Mouse (Mus musculus) ES-E14 (cell line): ENCODE data around the gene Borcs8. TPM values are rescaled to one million over a fixed set of nuclear protein-coding genes. Genes with fewer than 3 reads are reported as not detected.

Experiments used
- DNase-seq: peaks from one replicate; pipeline ENCODE4 v3.0.0-alpha.2; 2013; ENCODE audit warnings: low read depth, low spot score
- H3K27ac ChIP-seq: 2 replicates; pipeline ENCODE4 v1.5.1; 2012; ENCODE audit warnings: low read depth, mild to moderate bottlenecking, low read length, moderate library complexity, mixed read lengths; ENCODE audit not compliant: poor library complexity, insufficient read depth, severe bottlenecking
- H3K36me3 ChIP-seq: 2 replicates; pipeline ENCODE4 v1.6.1; 2012; ENCODE audit warnings: mild to moderate bottlenecking, low read length, moderate library complexity, mixed read lengths; ENCODE audit not compliant: control insufficient read depth, poor library complexity, insufficient read depth, severe bottlenecking
- H3K4me1 ChIP-seq, 2 experiments: fragments of 150-350 bp in 1 of 2; sonication (generic) in 1 of 2; 2 replicates each; pipeline ENCODE4 v1.6.1; 2012; ENCODE audit warnings: low read length in 2 of 2, mild to moderate bottlenecking in 1 of 2, mixed read lengths in 1 of 2; ENCODE audit not compliant: control insufficient read depth in 2 of 2, insufficient read depth in 2 of 2, poor library complexity in 1 of 2
- H3K4me3 ChIP-seq, 2 experiments: fragments of 150-350 bp in 1 of 2; sonication (generic) in 1 of 2; 2 replicates each; pipeline ENCODE4 v1.5.1; 2012; ENCODE audit warnings: low read length in 2 of 2, low read depth in 1 of 2, mild to moderate bottlenecking in 1 of 2, mixed read lengths in 1 of 2; ENCODE audit not compliant: insufficient read depth in 1 of 2, poor library complexity in 1 of 2, severe bottlenecking in 1 of 2
- H3K9ac ChIP-seq: 2 replicates; pipeline ENCODE4 v1.6.1; 2012; ENCODE audit warnings: low read depth, mild to moderate bottlenecking, low read length, mixed read lengths; ENCODE audit not compliant: poor library complexity, insufficient read depth, severe bottlenecking
- H3K9me3 ChIP-seq: fragments of 150-350 bp; sonication (generic); 2 replicates; pipeline ENCODE4 v1.6.1; 2012; ENCODE audit warnings: low read depth, mild to moderate bottlenecking, low read length; ENCODE audit not compliant: control insufficient read depth, insufficient read depth
- CHD2 ChIP-seq: IDR thresholded peaks from 2 replicates; pipeline ENCODE4 v1.6.1; 2014; ENCODE audit warnings: mild to moderate bottlenecking, low read depth, low read length, inconsistent platforms
- HCFC1 ChIP-seq: IDR thresholded peaks from 2 replicates; pipeline ENCODE4 v1.6.1; 2012; ENCODE audit warnings: low read length, inconsistent platforms, borderline replicate concordance; ENCODE audit not compliant: insufficient read depth
- MAFK ChIP-seq: IDR thresholded peaks from 2 replicates; pipeline ENCODE4 v1.6.1; 2014; ENCODE audit warnings: mild to moderate bottlenecking, low read depth, low read length, inconsistent platforms; ENCODE audit not compliant: insufficient read depth
- ZC3H11A ChIP-seq: IDR thresholded peaks from 2 replicates; pipeline ENCODE4 v1.6.1; 2012; ENCODE audit warnings: low read depth, mild to moderate bottlenecking, inconsistent platforms, low read length, borderline replicate concordance
- ZNF384 ChIP-seq: IDR thresholded peaks from 2 replicates; pipeline ENCODE4 v1.6.1; 2012; ENCODE audit warnings: low read depth, low read length, inconsistent platforms
- in situ Hi-C, 2 experiments: fragments of 600-800 bp; cut with MboI; formaldehyde crosslinking; loops; one replicate each; pipeline ENCODE4 v1.15.1; 2025; ENCODE audit warnings: low sequenced_read_pairs in 2 of 2, inconsistent platforms in 1 of 2; ENCODE audit not compliant: unreplicated experiment in 2 of 2
- total RNA-seq: library from RNA; depleted of rRNA; stranded (reverse); fragments of 300-350 nt; gene quantifications from 2 replicates; pipeline ENCODE4 v1.2.3, GENCODE M21; 2012

Borcs8 gene
- total RNA-seq, 1 experiment, result 30.0 TPM

GRCm38 (mm10) chr8:70104506-70104905, 34.8 kb upstream of the Borcs8 start:
- Histone ChIP-seq H3K36me3 (no peaks in the 10 kb centered on the region), H3K4me3 (no peak overlapping the region), H3K9me3 (no peaks in the 10 kb centered on the region), H3K27ac (no peak overlapping the region), H3K9ac (no peak overlapping the region), H3K4me1 (peaks cover 0 to 7% of the 10 kb centered on the region in 2 experiments; a peak in 1 of 4 replicates)
- no peak for TF ChIP-seq HCFC1
- TF ChIP-seq MAFK, result no peak
- no peak for TF ChIP-seq ZC3H11A
- TF ChIP-seq ZNF384, result no peak
- TF ChIP-seq CHD2, result no peak
- DNase-seq, result no peak
- in situ Hi-C loops, result no loop called here

- DNase-seq, result no peak
- H3K9ac ChIP-seq, result no peak overlapping the region
- H3K27ac ChIP-seq, result no peak overlapping the region
- TF ChIP-seq ZC3H11A (no peak), HCFC1 (no peak), MAFK (no peak), CHD2 (no peak)
- no peaks in the 10 kb centered on the region for H3K9me3 ChIP-seq
- H3K4me3 ChIP-seq, result no peak overlapping the region
- H3K4me1 ChIP-seq, result peaks cover 0 to 4% of the 10 kb centered on the region in 2 experiments; a peak in 1 of 4 replicates
- in situ Hi-C loops, result no loop called here
- H3K36me3 ChIP-seq, result no peaks in the 10 kb centered on the region
Measured at GRCm38 (mm10) chr8:70104922-70105321, 34.4 kb upstream of the Borcs8 start.

GRCm38 (mm10) chr8:70110451-70110850, 28.8 kb upstream of the Borcs8 start:
- Histone ChIP-seq H3K36me3 (no peaks in the 10 kb centered on the region), H3K27ac (no peak overlapping the region), H3K4me1 (peaks cover 0 to 2% of the 10 kb centered on the region in 2 experiments; a peak in 1 of 4 replicates), H3K9me3 (no peaks in the 10 kb centered on the region), H3K9ac (no peak overlapping the region), H3K4me3 (no peak overlapping the region)
- TF ChIP-seq MAFK, result no peak
- no peak for TF ChIP-seq ZC3H11A
- no peak for TF ChIP-seq ZNF384
- TF ChIP-seq CHD2, result no peak
- TF ChIP-seq HCFC1, result no peak
- in situ Hi-C loops, result no loop called here
- no peak for DNase-seq

GRCm38 (mm10) chr8:70111192-70111795, 28.0 kb upstream of the Borcs8 start:
- no peak for DNase-seq
- peaks cover 0 to 2% of the 10 kb centered on the region in 2 experiments; a peak in 1 of 4 replicates for H3K4me1 ChIP-seq
- no peak overlapping the region for H3K9ac ChIP-seq
- H3K36me3 ChIP-seq, result no peaks in the 10 kb centered on the region
- TF ChIP-seq CHD2, result no peak
- TF ChIP-seq MAFK, result no peak
- no peak for TF ChIP-seq ZC3H11A
- no peak for TF ChIP-seq HCFC1
- TF ChIP-seq ZNF384, result no peak
- no peaks in the 10 kb centered on the region for H3K9me3 ChIP-seq
- H3K27ac ChIP-seq, result no peak overlapping the region
- peak overlapping the region; percentile 29 to 59; a peak in 2 of 4 replicates for H3K4me3 ChIP-seq
- in situ Hi-C loops, result no loop called here
